24 mouse cellular contexts compared by ENCODE assay signal in genomic region chr17:8254268-8254667, GRCm38 (mm10). TPM values are rescaled to one million over a fixed set of nuclear protein-coding genes. Genes with fewer than 3 reads are reported as not detected.
DNase-seq lines count a peak whose midpoint lies in the region; ATAC-seq and TF ChIP-seq lines count a peak whose summit lies in the region.
"Had no signal": no experiment of that assay in that cellular context is flagged by ENCODE, and none has a peak within 500 bp of the region (broad histone marks: within the 10 kb centered on the region; RNA-seq: fewer than 3 reads in every experiment).

No protein-coding gene starts in this region.

- no peak overlapping the region for H3K4me3 ChIP-seq in kidney, embryonic 15.5 days (replicated peaks)
- no peak overlapping the region for H3K4me3 ChIP-seq in kidney, postnatal 0 days (replicated peaks; ENCODE audit: low read depth, low read length)
- H3K4me3 ChIP-seq: embryonic facial prominence, embryonic 10.5 days; embryonic facial prominence, embryonic 12.5 days; forebrain, embryonic 13.5 days; forebrain, embryonic 15.5 days had no signal

- H3K4me1 ChIP-seq in kidney, embryonic 15.5 days = peaks cover 5% of the 10 kb centered on the region; the same call in 1 of the 2 replicates
- no peaks in the 10 kb centered on the region for H3K4me1 ChIP-seq in kidney, postnatal 0 days (replicated peaks; ENCODE audit: insufficient read depth, low read length)
- H3K4me1 ChIP-seq: embryonic facial prominence, embryonic 12.5 days; forebrain, embryonic 13.5 days; forebrain, embryonic 15.5 days had no signal

- ATAC-seq in kidney, embryonic 15.5 days (replicated peaks; ENCODE audit: low FRiP score) = 0 out of 2 replicates have a peak, but pooled peaks have one; percentile 6
- no peak for ATAC-seq in kidney, postnatal 0 days (replicated peaks; ENCODE audit: low FRiP score, low read depth)
- ATAC-seq: forebrain, embryonic 13.5 days; forebrain, embryonic 15.5 days; Patski had no signal

- no peak for DNase-seq in kidney, postnatal 25 days
- peak; percentile 76 for DNase-seq in kidney, postnatal 0 days (ENCODE audit: low spot score)
- no peak for DNase-seq in kidney, adult 11 months
- peak; percentile 41 for DNase-seq in 3T3-L1 (ENCODE audit: low read depth, low spot score)
- DNase-seq in spleen, postnatal 4 days (ENCODE audit: low spot score in 2 of 2) = no peak
- DNase-seq: adrenal gland, adult 8-10 months; adrenal gland, postnatal 14 days; adrenal gland, postnatal 36 days; B cell, adult 2 months; cerebellum, adult 11-12 months; cerebellum, adult 2 months; cerebellum, adult 9-10 months; cerebellum, postnatal 10 days; cerebellum, postnatal 25 days had no signal

- H3K27ac ChIP-seq in kidney, embryonic 15.5 days = 0 out of 2 replicates have a peak overlapping the region, but pooled peaks have one; percentile 45
- no peak overlapping the region for H3K27ac ChIP-seq in kidney, postnatal 0 days
- H3K27ac ChIP-seq: embryonic facial prominence, embryonic 10.5 days; embryonic facial prominence, embryonic 12.5 days; forebrain, embryonic 13.5 days; forebrain, embryonic 15.5 days had no signal

- H3K9me3 ChIP-seq in kidney, embryonic 15.5 days (replicated peaks) = no peaks in the 10 kb centered on the region
- no peaks in the 10 kb centered on the region for H3K9me3 ChIP-seq in kidney, postnatal 0 days (replicated peaks; ENCODE audit: low read length)
- H3K9me3 ChIP-seq: embryonic facial prominence, embryonic 10.5 days; embryonic facial prominence, embryonic 12.5 days; forebrain, embryonic 13.5 days; forebrain, embryonic 15.5 days; G1E had no signal

- no peaks in the 10 kb centered on the region for H3K36me3 ChIP-seq in kidney, embryonic 15.5 days
- no peaks in the 10 kb centered on the region for H3K36me3 ChIP-seq in kidney, postnatal 0 days (ENCODE audit: insufficient read depth, low read length)
- H3K36me3 ChIP-seq: embryonic facial prominence, embryonic 10.5 days; embryonic facial prominence, embryonic 12.5 days; forebrain, embryonic 15.5 days; G1E had no signal

- no peak for TF ChIP-seq CTCF in kidney, postnatal 0 days (IDR thresholded peaks at IDR 0.05; ENCODE audit: low read depth)

- H3K9ac ChIP-seq in kidney, embryonic 15.5 days = no peak overlapping the region
- H3K9ac ChIP-seq in kidney, postnatal 0 days (ENCODE audit: low read depth, low read length) = no peak overlapping the region
- H3K9ac ChIP-seq: embryonic facial prominence, embryonic 12.5 days; forebrain, embryonic 13.5 days; forebrain, embryonic 15.5 days had no signal

- no peak overlapping the region for H3K4me2 ChIP-seq in kidney, embryonic 15.5 days
- no peak overlapping the region for H3K4me2 ChIP-seq in kidney, postnatal 0 days (ENCODE audit: low read length)
- H3K4me2 ChIP-seq: embryonic facial prominence, embryonic 12.5 days; forebrain, embryonic 13.5 days; forebrain, embryonic 15.5 days had no signal

- no peaks in the 10 kb centered on the region for H3K27me3 ChIP-seq in kidney, embryonic 15.5 days
- no peaks in the 10 kb centered on the region for H3K27me3 ChIP-seq in kidney, postnatal 0 days (ENCODE audit: insufficient read depth, low read length)
- H3K27me3 ChIP-seq: CH12.LX; embryonic facial prominence, embryonic 12.5 days; forebrain, embryonic 13.5 days; forebrain, embryonic 15.5 days had no signal

RNA-seq across cellular contexts. Expression of gene Ccr6, which starts 18.4 kb away (rescaled TPM):
- not detected in 2 replicates for polyA plus RNA-seq in kidney, embryonic 15.5 days (2015; fragmentation: Nextera tagmentation; extraction: Ambion mirVana)
- not detected in 2 replicates for polyA plus RNA-seq in kidney, postnatal 0 days (2015; fragmentation: Nextera tagmentation; extraction: Ambion mirVana)
- polyA plus RNA-seq: cerebellum, adult 2 months; embryonic facial prominence, embryonic 10.5 days; embryonic facial prominence, embryonic 12.5 days; embryonic facial prominence, embryonic 14.5 days; forebrain, embryonic 11.5 days; forebrain, embryonic 13.5 days; forebrain, embryonic 15.5 days; G1E; Patski had no signal

RNA-seq across cellular contexts. Expression of gene Mpc1, which starts 28.4 kb away (rescaled TPM):
- polyA plus RNA-seq in kidney, embryonic 15.5 days (2015; fragmentation: Nextera tagmentation; extraction: Ambion mirVana) = 165 and 179 TPM in 2 replicates
- 444 and 498 TPM in 2 replicates for polyA plus RNA-seq in kidney, postnatal 0 days (2015; fragmentation: Nextera tagmentation; extraction: Ambion mirVana)

RNA-seq across cellular contexts. Expression of gene Sft2d1, which starts 56.6 kb away (rescaled TPM):
- polyA plus RNA-seq in kidney, embryonic 15.5 days (2015; fragmentation: Nextera tagmentation; extraction: Ambion mirVana) = 77.8 and 81.4 TPM in 2 replicates
- 93.3 and 102 TPM in 2 replicates for polyA plus RNA-seq in kidney, postnatal 0 days (2015; fragmentation: Nextera tagmentation; extraction: Ambion mirVana)

Comparison
In these comparisons a context has a peak if more than half of its experiments do, and no peak if none do; other contexts are left out.
1. DNase-seq: peak in kidney, postnatal 0 days (single experiment) and 3T3-L1 (single experiment); none in kidney, postnatal 25 days (0 of 2), kidney, adult 11 months (single experiment) and spleen, postnatal 4 days (0 of 2).